Comparison of ENCODE assay signal across 8 mouse cellular contexts in the genomic region with DNA sequence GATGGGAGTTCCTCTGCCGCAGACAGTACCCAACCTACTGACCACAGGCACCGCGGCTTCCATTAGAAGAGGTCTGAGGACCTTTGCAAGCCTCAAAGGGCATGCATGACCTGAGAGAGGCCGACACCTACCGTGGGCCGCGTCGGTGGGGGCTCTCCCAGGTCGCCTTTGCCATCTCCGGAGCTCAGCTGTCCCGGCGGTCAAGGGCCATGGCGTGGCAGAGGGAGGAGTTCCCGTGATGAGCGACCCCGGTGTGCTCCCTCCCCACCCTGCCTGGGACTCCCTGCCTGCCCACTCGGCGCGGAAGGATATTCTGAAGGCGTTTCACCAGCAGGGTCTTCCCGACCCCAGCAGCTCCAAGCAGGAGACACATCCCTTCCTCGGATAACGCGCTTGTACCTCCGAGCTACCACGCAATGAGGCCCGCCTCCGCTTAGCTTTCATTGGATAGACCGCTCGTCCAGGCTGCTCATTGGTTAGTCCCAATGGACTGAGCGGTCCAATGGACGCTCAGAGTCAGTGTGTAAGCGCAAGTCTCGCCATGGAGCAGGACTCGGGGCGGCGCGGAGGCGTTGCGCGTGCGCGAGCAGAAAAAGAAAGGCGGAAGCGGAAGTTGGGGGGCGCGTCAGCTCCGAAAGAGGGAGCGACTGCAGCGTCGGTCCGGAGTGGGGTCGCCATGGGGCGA. TPM values are rescaled to one million over a fixed set of nuclear protein-coding genes. Genes with fewer than 3 reads are reported as not detected.
DNase-seq lines count a peak whose midpoint lies in the region; ATAC-seq lines count a peak whose summit lies in the region.

A gene (minus strand): TSS at position 557 of the 685 bp plus-strand sequence.

- H3K4me2 ChIP-seq in lung, embryonic 16.5 days (ENCODE audit: low read depth, low read length) = peak within 1 kb of the TSS; percentile 94

- peak within 1 kb of the TSS; percentile 65 for H3K27ac ChIP-seq in lung, embryonic 16.5 days (ENCODE audit: low read length)

- peaks cover 16% of the 10 kb centered on the region for H3K4me1 ChIP-seq in lung, embryonic 16.5 days (replicated peaks; ENCODE audit: control insufficient read depth, insufficient read depth, low read length)

- peak; percentile 98 for DNase-seq in MEL-GATA-1-ER (ENCODE audit: extremely low read depth, low read depth)
- peak; percentile 88 for DNase-seq in cerebellum, adult 8-10 months
- DNase-seq in forelimb bud, embryonic 11.5 days (ENCODE audit: low read depth, low spot score) = peak; percentile 99
- DNase-seq in layer of hippocampus, adult 9-10 months (ENCODE audit: low spot score) = peak; percentile 84
- DNase-seq in ovary, postnatal 10 days (ENCODE audit: low spot score) = peak; percentile 76
- DNase-seq in thymus, postnatal 10 days (ENCODE audit: low spot score in 2 of 2) = peak; percentile 95

- H3K36me3 ChIP-seq in lung, embryonic 16.5 days (ENCODE audit: control insufficient read depth, insufficient read depth, low read length) = peaks cover 10% of the 10 kb centered on the region

- no peaks in the 10 kb centered on the region for H3K27me3 ChIP-seq in lung, embryonic 16.5 days (ENCODE audit: control insufficient read depth, insufficient read depth, low read depth, low read length)

- H3K9ac ChIP-seq in lung, embryonic 16.5 days (ENCODE audit: low read length) = peak within 1 kb of the TSS; percentile 90

- H3K9me3 ChIP-seq in lung, embryonic 16.5 days (ENCODE audit: control insufficient read depth, low read length) = no peaks in the 10 kb centered on the region

- peak within 1 kb of the TSS; percentile 96 for H3K4me3 ChIP-seq in lung, embryonic 16.5 days (ENCODE audit: low read length)

- under 1% methylated on average over 51 of the region's 54 CpGs for WGBS in lung, embryonic 16.5 days

- peak; percentile 98 for ATAC-seq in hematopoietic stem cell, adult 5-6 weeks (replicated peaks in 1 of 2; ENCODE audit: insufficient read depth in 1 of 2, low FRiP score in 2 of 2, low TSS enrichment in 1 of 2, low read depth in 1 of 2, poor library complexity in 2 of 2, severe bottlenecking in 2 of 2)
- ATAC-seq in lung, embryonic 16.5 days (ENCODE audit: low read depth) = peak; percentile 100

RNA-seq across cellular contexts. Expression of the gene that starts here (rescaled TPM):
- 12.8 and 24.0 TPM in 2 replicates for total RNA-seq in hematopoietic stem cell, adult 5-6 weeks (2017)
- polyA plus RNA-seq in lung, embryonic 16.5 days (2015; fragmentation: Nextera tagmentation; extraction: Ambion mirVana) = 40.3 and 44.8 TPM in 2 replicates

Comparison
In these comparisons a context has a peak if more than half of its experiments do, and no peak if none do; other contexts are left out.
1. Peak in every context shown above with its lines: DNase-seq, ATAC-seq, H3K4me3 ChIP-seq and H3K27ac ChIP-seq.